Mouse (Mus musculus) embryonic facial prominence, embryonic 14.5 days (tissue): ENCODE measurements around the gene Sh3d21. TPM values are rescaled to one million over a fixed set of nuclear protein-coding genes. Genes with fewer than 3 reads are reported as not detected.

Experiments
- polyA plus RNA-seq: library from polyadenylated mRNA; unstranded; fragments of >200 nt; fragmentation: Nextera tagmentation; extraction: Ambion mirVana; gene quantifications from 2 replicates; pipeline ENCODE4 v1.2.1, GENCODE M21; 2014

Sh3d21 gene
- polyA plus RNA-seq, 1 experiment from 2014 or later = 7.8 TPM

Other genes starting within 250 kb of the Sh3d21 start
- 0.51 and 0.85 TPM in 2 replicates for gene Csf3r, start 138.9 kb downstream of the Sh3d21 start, polyA plus RNA-seq
- gene Mrps15, start 116.6 kb downstream of the Sh3d21 start, polyA plus RNA-seq = 128 and 133 TPM in 2 replicates
- 13.7 and 17.5 TPM in 2 replicates for gene Oscp1, start 104.9 kb downstream of the Sh3d21 start, polyA plus RNA-seq
- 52.0 and 54.1 TPM in 2 replicates for gene Lsm10, start 66.9 kb downstream of the Sh3d21 start, polyA plus RNA-seq
- gene Stk40, start 59.5 kb downstream of the Sh3d21 start, polyA plus RNA-seq = 26.8 and 32.1 TPM in 2 replicates
- gene Eva1b, start 15.7 kb downstream of the Sh3d21 start, polyA plus RNA-seq = 78.9 and 81.7 TPM in 2 replicates
- gene Thrap3, start 39.3 kb upstream of the Sh3d21 start, polyA plus RNA-seq = 185 and 198 TPM in 2 replicates
- gene Map7d1, start 92.9 kb upstream of the Sh3d21 start, polyA plus RNA-seq = 62.4 and 64.2 TPM in 2 replicates
- gene Trappc3, start 98.8 kb upstream of the Sh3d21 start, polyA plus RNA-seq = 32.9 and 33.0 TPM in 2 replicates
- 78.9 and 83.0 TPM in 2 replicates for gene Col8a2, start 123.3 kb upstream of the Sh3d21 start, polyA plus RNA-seq
- 49.7 and 60.1 TPM in 2 replicates for gene Adprhl2, start 158.2 kb upstream of the Sh3d21 start, polyA plus RNA-seq
- gene Tekt2, start 162.2 kb upstream of the Sh3d21 start, polyA plus RNA-seq = 13.9 and 15.4 TPM in 2 replicates